Mouse (Mus musculus): ENCODE results near the gene Dus4l. TPM values are rescaled to one million over a fixed set of nuclear protein-coding genes. Genes with fewer than 3 reads are reported as not detected.

The Dus4l gene
- polyA plus RNA-seq, 1 experiment from 2014 or later: 13.1 TPM

DNA sequence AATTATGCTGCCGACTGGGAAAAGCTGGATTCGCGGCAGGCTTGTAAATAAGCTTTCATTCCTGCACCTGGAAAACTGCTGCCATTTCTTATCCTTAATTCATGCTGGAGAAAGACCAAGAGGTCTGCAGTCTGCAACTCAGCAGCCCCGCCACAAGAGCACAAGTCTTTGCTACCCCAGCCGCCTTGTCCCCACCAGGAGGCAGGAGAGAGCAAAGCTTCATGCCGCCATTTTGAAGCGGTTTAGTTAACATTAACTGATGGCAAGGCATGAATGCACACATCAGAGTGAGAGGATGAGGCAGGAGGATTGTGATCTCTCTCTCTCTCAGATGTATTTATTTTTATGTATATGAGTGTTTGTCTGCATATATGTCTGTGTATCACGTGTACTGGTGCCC is 34.5 kb downstream of the Dus4l start:
- Histone ChIP-seq H3K27ac (ENCODE audit: low read depth, low read length) (no peak overlapping the region), H3K4me3 (ENCODE audit: low read depth, low read length) (no peak overlapping the region), H3K27me3 (replicated peaks; ENCODE audit: control insufficient read depth, insufficient read depth, low read length) (no peaks in the 10 kb centered on the region), H3K4me2 (no peak overlapping the region), H3K4me1 (replicated peaks; ENCODE audit: control insufficient read depth, insufficient read depth, low read length) (no peaks in the 10 kb centered on the region), H3K36me3 (ENCODE audit: control insufficient read depth, insufficient read depth, low read length) (0 out of 2 replicates have a peak, but pooled peaks cover 4% of the 10 kb centered on the region), H3K9ac (ENCODE audit: low read depth, low read length) (no peak overlapping the region), H3K9me3 (ENCODE audit: control insufficient read depth, low read length) (no peaks in the 10 kb centered on the region)
- ATAC-seq (replicated peaks; ENCODE audit: low FRiP score) (no peak), DNase-seq (ENCODE audit: low spot score) (no peak)
- 87% methylated on average over 8 of the region's 8 CpGs for WGBS

DNA sequence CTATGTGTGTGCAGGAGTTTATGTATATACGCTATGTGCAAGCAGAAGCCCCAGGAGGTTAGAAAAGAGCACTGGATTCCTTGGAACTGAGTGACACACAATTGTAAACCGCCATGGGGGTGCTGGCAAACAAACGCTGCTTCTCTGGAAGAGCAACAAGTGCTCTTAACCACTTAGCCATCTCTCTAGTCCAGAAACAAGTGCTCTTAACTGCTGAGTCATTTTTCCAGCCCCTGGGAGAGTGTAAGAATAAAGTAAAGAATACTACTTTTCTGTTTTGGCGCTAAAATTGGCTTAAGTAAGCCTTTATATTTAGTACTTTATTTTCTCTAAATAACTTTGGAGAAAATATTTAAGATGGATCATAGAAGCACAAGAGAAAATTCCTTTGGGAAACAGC is 41.3 kb downstream of the Dus4l start:
- ATAC-seq (replicated peaks; ENCODE audit: low FRiP score): no peak
- Histone ChIP-seq H3K4me2 (no peak overlapping the region), H3K9ac (ENCODE audit: low read depth, low read length) (no peak overlapping the region), H3K9me3 (ENCODE audit: control insufficient read depth, low read length) (no peaks in the 10 kb centered on the region), H3K4me1 (replicated peaks; ENCODE audit: control insufficient read depth, insufficient read depth, low read length) (no peaks in the 10 kb centered on the region), H3K27ac (ENCODE audit: low read depth, low read length) (no peak overlapping the region), H3K36me3 (ENCODE audit: control insufficient read depth, insufficient read depth, low read length) (no peaks in the 10 kb centered on the region), H3K4me3 (ENCODE audit: low read depth, low read length) (no peak overlapping the region), H3K27me3 (replicated peaks; ENCODE audit: control insufficient read depth, insufficient read depth, low read length) (no peaks in the 10 kb centered on the region)
- DNase-seq (ENCODE audit: low spot score): no peak
- 74% methylated on average over 4 of the region's 4 CpGs for WGBS

DNA sequence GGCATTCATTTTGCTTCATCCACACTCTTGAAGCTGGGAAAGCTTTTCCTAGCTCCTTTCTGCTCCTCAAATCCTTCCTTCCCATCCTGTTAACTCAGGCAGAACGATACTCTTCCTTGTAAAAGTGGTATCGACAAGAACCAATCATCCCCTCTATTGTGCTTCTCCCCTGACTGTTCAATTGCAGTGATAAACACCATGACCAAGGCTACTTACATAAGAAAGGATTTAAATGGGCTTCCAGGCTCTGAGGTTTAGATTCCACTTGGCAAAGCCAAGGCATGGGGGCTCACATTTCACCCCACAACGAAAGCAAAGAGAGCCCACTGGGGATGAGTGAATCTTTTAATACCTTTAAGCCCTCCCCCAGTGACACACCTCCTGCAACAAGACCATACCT is 46.5 kb downstream of the Dus4l start:
- ATAC-seq (replicated peaks; ENCODE audit: low FRiP score) (no peak), DNase-seq (ENCODE audit: low spot score) (no peak)
- Histone ChIP-seq H3K4me3 (ENCODE audit: low read depth, low read length) (no peak overlapping the region), H3K36me3 (ENCODE audit: control insufficient read depth, insufficient read depth, low read length) (no peaks in the 10 kb centered on the region), H3K27ac (ENCODE audit: low read depth, low read length) (no peak overlapping the region), H3K27me3 (replicated peaks; ENCODE audit: control insufficient read depth, insufficient read depth, low read length) (no peaks in the 10 kb centered on the region), H3K4me2 (no peak overlapping the region), H3K9me3 (ENCODE audit: control insufficient read depth, low read length) (no peaks in the 10 kb centered on the region), H3K4me1 (replicated peaks; ENCODE audit: control insufficient read depth, insufficient read depth, low read length) (no peaks in the 10 kb centered on the region), H3K9ac (ENCODE audit: low read depth, low read length) (no peak overlapping the region)
- 54% methylated on average over 3 of the region's 3 CpGs for whole genome bisulfite sequencing

DNA sequence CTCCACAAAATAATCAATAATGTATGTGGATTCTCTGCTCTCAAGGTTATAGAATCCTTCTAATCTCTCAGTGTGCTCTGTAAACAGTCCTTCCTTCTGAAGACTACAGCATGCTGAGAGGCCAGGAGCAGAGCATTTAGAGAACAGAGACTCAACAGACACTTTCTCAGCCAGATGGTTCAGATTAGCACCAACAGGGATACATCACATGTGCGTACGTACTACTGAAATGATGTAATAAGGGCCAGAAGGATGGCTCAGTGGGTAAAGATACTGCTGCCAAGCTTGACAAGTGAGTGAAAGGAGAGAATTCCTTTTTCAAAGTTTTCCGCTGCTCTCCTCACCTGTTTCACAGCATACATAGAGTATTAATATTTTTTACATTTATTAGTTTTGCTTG is 49.7 kb downstream of the Dus4l start:
- Histone ChIP-seq H3K4me2 (no peak overlapping the region), H3K9ac (ENCODE audit: low read depth, low read length) (no peak overlapping the region), H3K27me3 (replicated peaks; ENCODE audit: control insufficient read depth, insufficient read depth, low read length) (no peaks in the 10 kb centered on the region), H3K36me3 (ENCODE audit: control insufficient read depth, insufficient read depth, low read length) (no peaks in the 10 kb centered on the region), H3K9me3 (ENCODE audit: control insufficient read depth, low read length) (no peaks in the 10 kb centered on the region), H3K27ac (ENCODE audit: low read depth, low read length) (no peak overlapping the region), H3K4me1 (replicated peaks; ENCODE audit: control insufficient read depth, insufficient read depth, low read length) (no peaks in the 10 kb centered on the region), H3K4me3 (ENCODE audit: low read depth, low read length) (no peak overlapping the region)
- ATAC-seq (replicated peaks; ENCODE audit: low FRiP score) (no peak), DNase-seq (ENCODE audit: low spot score) (no peak)
- WGBS: 73% methylated on average over 3 of the region's 3 CpGs

DNA sequence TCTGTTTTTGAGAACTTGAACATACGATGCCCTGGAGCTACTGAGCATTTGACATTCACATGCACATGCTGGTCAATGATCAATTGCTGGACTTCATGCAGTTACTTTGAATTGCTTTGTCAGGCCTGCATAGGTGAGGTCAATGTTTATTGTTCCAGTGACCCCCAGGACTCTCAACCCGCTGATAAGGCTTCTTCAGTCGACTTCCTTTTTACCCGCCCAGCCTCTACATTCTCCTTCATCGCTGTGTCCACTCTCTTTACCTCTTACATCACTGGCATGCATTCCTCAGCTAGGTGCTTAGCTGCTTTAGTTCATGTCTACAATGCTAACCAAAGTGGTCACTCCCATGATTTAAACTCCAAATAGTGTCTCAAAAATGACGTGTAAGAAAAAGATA is 51.0 kb downstream of the Dus4l start:
- 52% methylated on average over 6 of the region's 6 CpGs for WGBS

DNA sequence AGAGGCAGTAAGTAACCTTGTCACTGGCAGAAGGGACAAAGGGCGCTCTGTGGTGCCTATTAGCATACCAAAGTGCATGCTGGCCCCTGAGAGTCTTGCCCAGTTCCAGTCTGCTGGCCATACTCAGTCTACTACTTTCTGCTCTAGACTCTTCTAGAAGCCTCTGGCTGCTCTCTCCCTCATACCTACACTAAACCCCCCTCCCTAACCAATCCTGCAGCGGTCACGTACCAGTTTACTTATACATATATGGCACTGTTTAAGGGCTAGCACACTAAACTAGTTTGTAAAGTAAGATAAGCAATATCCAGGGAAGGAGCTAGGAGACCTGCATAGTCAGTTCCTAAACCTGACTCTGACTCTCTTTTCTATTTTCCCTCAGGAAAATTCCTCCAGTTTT is 60.3 kb downstream of the Dus4l start:
- WGBS: 88% methylated on average over 3 of the region's 3 CpGs
- Histone ChIP-seq H3K4me3 (ENCODE audit: low read depth, low read length) (no peak overlapping the region), H3K27ac (ENCODE audit: low read depth, low read length) (no peak overlapping the region), H3K9me3 (ENCODE audit: control insufficient read depth, low read length) (no peaks in the 10 kb centered on the region), H3K9ac (ENCODE audit: low read depth, low read length) (no peak overlapping the region), H3K27me3 (replicated peaks; ENCODE audit: control insufficient read depth, insufficient read depth, low read length) (no peaks in the 10 kb centered on the region), H3K4me2 (no peak overlapping the region), H3K4me1 (replicated peaks; ENCODE audit: control insufficient read depth, insufficient read depth, low read length) (no peaks in the 10 kb centered on the region), H3K36me3 (ENCODE audit: control insufficient read depth, insufficient read depth, low read length) (no peaks in the 10 kb centered on the region)
- no peak for ATAC-seq (replicated peaks; ENCODE audit: low FRiP score)
- DNase-seq (ENCODE audit: low spot score): no peak

More for the DNA sequence above, 51.0 kb downstream of the Dus4l start:
- Histone ChIP-seq H3K4me1 (replicated peaks; ENCODE audit: control insufficient read depth, insufficient read depth, low read length) (no peaks in the 10 kb centered on the region), H3K36me3 (ENCODE audit: control insufficient read depth, insufficient read depth, low read length) (no peaks in the 10 kb centered on the region), H3K27me3 (replicated peaks; ENCODE audit: control insufficient read depth, insufficient read depth, low read length) (no peaks in the 10 kb centered on the region), H3K9me3 (ENCODE audit: control insufficient read depth, low read length) (no peaks in the 10 kb centered on the region), H3K9ac (ENCODE audit: low read depth, low read length) (no peak overlapping the region), H3K4me2 (no peak overlapping the region), H3K4me3 (ENCODE audit: low read depth, low read length) (no peak overlapping the region), H3K27ac (ENCODE audit: low read depth, low read length) (no peak overlapping the region)
- ATAC-seq (replicated peaks; ENCODE audit: low FRiP score): no peak
- DNase-seq (ENCODE audit: low spot score): no peak

DNA sequence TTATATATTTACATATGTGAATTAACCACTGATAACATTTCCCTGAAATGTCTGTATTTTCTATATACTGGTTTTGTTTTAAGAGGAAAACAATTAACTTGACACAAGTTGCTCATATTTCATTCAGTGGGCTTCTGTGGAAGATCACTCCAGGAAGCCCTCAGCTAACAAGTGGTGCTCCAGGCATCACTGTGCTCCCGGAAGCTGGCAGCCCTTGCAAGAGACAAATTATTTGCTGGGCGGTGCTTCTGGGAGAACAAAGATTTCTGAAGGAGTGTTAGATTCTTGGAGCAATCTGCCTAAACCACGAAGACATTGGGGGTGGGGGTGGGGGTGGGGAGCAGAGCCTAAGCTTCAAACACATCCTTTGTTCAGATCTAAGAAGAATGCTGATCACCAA is 62.6 kb downstream of the Dus4l start:
- Histone ChIP-seq H3K36me3 (ENCODE audit: control insufficient read depth, insufficient read depth, low read length) (no peaks in the 10 kb centered on the region), H3K9me3 (ENCODE audit: control insufficient read depth, low read length) (peaks cover 2% of the 10 kb centered on the region; the same call in 1 of the 2 replicates), H3K4me1 (replicated peaks; ENCODE audit: control insufficient read depth, insufficient read depth, low read length) (no peaks in the 10 kb centered on the region), H3K27ac (ENCODE audit: low read depth, low read length) (no peak overlapping the region), H3K4me3 (ENCODE audit: low read depth, low read length) (no peak overlapping the region), H3K4me2 (no peak overlapping the region), H3K27me3 (replicated peaks; ENCODE audit: control insufficient read depth, insufficient read depth, low read length) (no peaks in the 10 kb centered on the region), H3K9ac (ENCODE audit: low read depth, low read length) (no peak overlapping the region)
- no peak for DNase-seq (ENCODE audit: low spot score)
- 40% methylated on average over 3 of the region's 3 CpGs for WGBS
- no peak for ATAC-seq (replicated peaks; ENCODE audit: low FRiP score)

Other genes starting within 250 kb of the Dus4l start
- gene Cbll1, start 155.2 kb downstream of the Dus4l start, polyA plus RNA-seq (2014; fragmentation: Nextera tagmentation; extraction: Ambion mirVana): 18.1 and 21.0 TPM in 2 replicates
- gene Slc26a4, start 94.9 kb downstream of the Dus4l start, polyA plus RNA-seq (2014; fragmentation: Nextera tagmentation; extraction: Ambion mirVana): 0.08 TPM in 1 of 2 replicates, not detected in the other
- 67.9 and 69.0 TPM in 2 replicates for gene Bcap29, start 20.2 kb downstream of the Dus4l start, polyA plus RNA-seq (2014; fragmentation: Nextera tagmentation; extraction: Ambion mirVana)
- gene Cog5, start within 50 bp of the Dus4l start, polyA plus RNA-seq (2014; fragmentation: Nextera tagmentation; extraction: Ambion mirVana): 23.3 and 25.6 TPM in 2 replicates
- 0.47 and 0.67 TPM in 2 replicates for gene Gpr22, start 59.1 kb upstream of the Dus4l start, polyA plus RNA-seq (2014; fragmentation: Nextera tagmentation; extraction: Ambion mirVana)